Mouse (Mus musculus): ENCODE measurements around the gene Metrnl.
"Not testable (repeated sequence)": the region's sequence is repeated elsewhere in the genome, so short reads cannot be mapped to it uniquely, and the experiment has no call there.

Metrnl gene

GRCm38 (mm10) chr11:121701244-121701643 is at the start of gene Metrnl:
Gene Metrnl, plus strand, starts transcription at chr11:121701544.
- DNase-seq (ENCODE audit: low spot score) = no peak

- no peak for DNase-seq (ENCODE audit: low spot score)
Measured at GRCm38 (mm10) chr11:121651556-121651955, 49.8 kb upstream of the Metrnl start.

- DNase-seq (ENCODE audit: low spot score) = no peak
Measured at GRCm38 (mm10) chr11:121651983-121652382, 49.4 kb upstream of the Metrnl start.

GRCm38 (mm10) chr11:121652547-121653305 is 48.6 kb upstream of the Metrnl start:
- DNase-seq (ENCODE audit: low spot score) = peak; percentile 54

DNA sequence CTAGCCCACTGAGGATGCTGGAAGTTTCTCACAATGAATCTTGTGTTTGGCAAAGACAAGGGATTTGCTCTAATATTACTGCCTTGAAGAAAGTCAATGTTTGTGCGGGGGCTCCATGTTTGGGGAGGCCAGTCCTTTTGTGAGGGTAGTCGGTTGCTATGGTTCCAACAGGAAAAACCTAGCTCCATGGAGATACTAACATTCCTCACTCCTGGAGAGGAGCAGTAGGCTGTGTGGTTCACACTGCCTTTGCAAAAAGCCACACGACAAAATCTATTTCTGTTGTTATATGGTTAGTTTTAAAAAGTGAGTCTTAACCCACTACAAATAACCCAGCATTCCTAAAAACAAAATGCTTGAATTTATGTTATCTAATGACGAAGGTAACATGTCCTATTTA is 47.7 kb upstream of the Metrnl start:
- no peak for DNase-seq (ENCODE audit: low spot score)

GRCm38 (mm10) chr11:121654406-121654945 is 46.9 kb upstream of the Metrnl start:
- DNase-seq (ENCODE audit: low spot score) = no peak

GRCm38 (mm10) chr11:121655166-121655806 is 46.1 kb upstream of the Metrnl start:
- peak; percentile 10 for DNase-seq (ENCODE audit: low spot score)

DNA sequence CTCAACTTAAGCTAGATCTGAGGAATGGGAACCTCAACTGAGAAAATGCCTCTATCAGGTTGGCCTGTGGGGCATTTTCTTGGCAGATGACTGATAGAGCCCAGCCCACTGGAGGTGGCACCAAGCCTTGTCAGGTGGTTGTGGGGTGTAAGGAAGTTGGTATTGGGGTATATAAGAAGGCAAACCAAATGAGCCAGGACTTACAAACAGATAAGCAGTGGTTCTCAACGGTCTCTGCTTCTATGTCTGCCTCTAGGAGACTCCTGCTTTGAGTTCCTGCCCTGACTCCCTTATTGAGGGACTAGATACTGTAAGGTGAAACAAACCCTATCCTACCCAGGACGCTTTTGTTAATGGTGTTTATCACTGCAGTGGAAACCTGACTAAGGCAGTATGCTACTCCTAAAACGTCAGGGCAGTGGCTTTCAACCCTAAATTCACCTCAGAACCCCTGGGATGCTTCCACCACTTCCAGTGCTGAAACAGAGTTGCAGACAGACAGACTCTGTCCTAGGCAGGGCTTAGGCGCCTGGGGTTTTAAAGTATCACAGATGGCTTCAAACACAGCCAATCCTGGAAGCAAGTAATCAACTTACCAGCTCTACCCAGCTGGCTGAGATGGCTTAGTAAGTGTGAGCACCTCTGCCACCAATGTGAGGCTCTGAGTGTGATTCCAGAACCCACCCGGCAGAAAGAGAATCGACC is 45.4 kb upstream of the Metrnl start:
- no peak for DNase-seq (ENCODE audit: low spot score)

DNA sequence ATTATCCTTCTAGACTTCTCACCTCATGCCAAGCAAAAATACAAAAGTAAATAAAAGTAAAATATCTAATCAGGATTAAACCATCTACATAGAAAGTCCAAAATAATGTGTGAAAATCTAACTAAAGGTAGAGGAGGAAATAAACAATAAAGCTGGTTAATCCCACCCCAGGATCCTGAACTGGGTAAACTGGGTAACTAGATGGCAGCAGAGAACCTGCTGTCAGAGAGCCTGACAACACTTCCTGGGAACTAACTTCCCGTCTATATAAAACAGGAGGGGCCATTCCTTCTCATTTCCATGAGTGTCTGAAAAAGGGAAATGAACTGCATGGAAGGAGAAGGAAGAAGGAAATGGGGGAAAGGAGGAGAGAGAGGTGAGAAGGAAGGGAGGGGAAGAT is 43.2 kb upstream of the Metrnl start:
- DNase-seq (ENCODE audit: low spot score) = no peak

DNA sequence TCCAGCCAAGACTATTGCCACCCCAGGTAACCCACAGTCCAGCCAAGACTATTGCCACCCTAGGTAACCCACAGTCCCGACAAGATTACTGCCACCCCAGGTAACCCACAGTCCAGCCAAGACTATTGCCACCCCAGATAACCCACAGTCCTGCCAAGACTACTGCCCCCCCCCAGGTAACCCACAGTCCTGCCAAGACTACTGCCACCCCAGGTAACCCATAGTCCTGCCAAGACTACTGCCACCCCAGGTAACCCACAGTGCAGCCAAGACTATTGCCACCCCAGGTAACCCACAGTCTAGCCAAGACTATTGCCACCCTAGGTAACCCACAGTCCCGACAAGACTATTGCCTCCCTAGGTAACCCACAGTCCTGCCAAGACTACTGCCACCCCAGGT is 40.7 kb upstream of the Metrnl start:
- not testable (repeated sequence) for DNase-seq (ENCODE audit: low spot score)

GRCm38 (mm10) chr11:121661116-121661515 is 40.2 kb upstream of the Metrnl start:
- DNase-seq (ENCODE audit: low spot score) = no peak

DNA sequence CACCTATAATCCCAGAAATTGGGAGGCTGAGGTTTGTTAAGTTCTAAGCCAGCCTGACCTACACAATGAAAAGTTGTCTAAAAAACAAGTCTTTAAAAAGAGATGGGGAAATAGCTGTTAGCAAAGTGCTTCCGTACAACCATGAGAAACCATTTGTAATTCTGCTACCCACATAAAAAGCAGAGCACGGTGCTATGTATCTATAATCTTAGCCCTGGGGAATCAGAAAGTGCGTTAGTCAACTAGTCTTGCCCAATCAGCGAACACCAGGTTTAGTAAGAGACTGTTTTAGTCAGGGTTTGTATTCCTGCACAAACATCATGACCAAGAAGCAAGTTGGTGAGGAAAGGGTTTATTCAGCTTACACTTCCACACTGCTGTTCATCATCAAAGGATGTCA is 33.8 kb upstream of the Metrnl start:
- no peak for DNase-seq (ENCODE audit: low spot score)

DNA sequence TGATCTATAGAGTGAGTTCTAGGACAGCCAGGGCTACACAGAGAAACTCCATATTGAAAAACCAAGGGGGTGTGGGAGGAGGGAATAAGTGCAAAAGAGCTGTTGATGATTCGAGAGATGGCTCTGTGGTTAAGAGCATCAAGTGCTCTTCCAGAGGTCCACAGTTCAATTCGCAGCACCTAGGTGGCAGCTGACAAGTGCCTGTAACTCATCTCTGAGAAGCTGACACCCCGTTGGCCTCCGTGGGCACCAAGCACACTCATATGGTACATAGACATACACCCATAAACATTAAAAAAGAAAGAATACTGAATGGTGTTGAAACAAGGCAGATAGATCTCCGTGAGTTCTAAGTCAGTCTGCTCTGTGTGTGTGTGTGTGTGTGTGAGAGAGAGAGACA is 32.6 kb upstream of the Metrnl start:
- no peak for DNase-seq (ENCODE audit: low spot score)

DNA sequence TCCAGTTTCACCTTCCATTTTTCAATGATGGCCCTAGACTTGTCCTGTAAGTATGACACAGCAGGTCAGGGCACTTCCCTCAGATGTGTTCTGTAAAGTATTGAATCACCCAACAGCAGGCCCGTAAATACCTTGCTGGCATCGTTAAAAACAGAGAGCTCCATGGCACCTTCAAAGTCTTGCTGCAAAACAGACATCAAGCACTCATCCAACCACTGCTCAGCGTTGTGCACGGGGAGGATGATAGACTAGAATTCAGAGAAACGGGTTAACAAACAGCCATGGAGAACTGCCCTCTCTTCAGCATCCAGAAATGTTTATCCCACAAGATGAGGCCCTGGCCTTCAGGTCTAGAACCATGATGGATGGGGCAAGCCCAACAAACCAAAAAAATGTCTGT is 30.4 kb upstream of the Metrnl start:
- DNase-seq (ENCODE audit: low spot score) = no peak

- DNase-seq (ENCODE audit: low spot score) = no peak
Measured at GRCm38 (mm10) chr11:121672312-121672989, 28.9 kb upstream of the Metrnl start.

- DNase-seq (ENCODE audit: low spot score) = peak; percentile 96
Measured at GRCm38 (mm10) chr11:121672990-121673572, 28.3 kb upstream of the Metrnl start, which contains the start of gene B3gntl1. Gene B3gntl1, minus strand, starts transcription at chr11:121673153.

DNA sequence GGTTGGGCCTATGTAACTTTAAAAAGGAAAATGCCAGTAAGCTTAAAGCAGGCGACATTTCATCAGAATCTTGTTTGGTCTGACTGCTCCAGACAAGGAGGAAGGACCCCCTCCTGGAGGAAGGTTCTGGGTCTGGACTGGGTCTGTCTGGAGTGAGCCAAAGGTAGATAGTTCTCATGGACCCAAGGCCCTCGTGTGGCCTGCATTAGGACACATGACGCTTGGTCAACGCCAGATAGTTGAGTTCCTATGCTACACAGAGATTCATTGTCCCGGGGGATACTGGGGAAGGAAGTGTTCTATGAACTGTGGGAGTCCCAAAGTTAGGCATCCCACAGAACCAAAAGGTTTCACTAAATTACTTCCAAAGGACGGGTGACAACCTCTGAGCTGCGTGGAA is 27.7 kb upstream of the Metrnl start:
- no peak for DNase-seq (ENCODE audit: low spot score)

DNA sequence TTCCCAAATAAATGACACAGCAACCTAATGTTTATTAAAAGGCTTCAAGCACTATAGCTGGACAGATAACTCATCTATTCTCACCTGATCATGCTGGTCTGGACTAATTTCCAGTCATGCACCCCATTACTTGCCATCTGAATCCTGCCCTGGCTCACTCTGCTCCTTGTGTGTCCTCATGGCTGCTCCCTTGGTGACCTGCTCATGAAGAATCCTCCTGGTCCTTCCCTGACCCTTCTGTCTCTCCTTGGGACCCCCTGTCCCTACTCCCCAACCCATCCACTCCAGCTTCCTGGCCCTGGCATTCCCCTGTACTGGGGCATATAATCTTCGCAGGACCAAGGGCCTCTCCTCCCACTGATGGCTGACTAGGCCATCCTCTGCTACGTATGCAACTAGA is 24.5 kb upstream of the Metrnl start:
- DNase-seq (ENCODE audit: low spot score) = no peak

DNA sequence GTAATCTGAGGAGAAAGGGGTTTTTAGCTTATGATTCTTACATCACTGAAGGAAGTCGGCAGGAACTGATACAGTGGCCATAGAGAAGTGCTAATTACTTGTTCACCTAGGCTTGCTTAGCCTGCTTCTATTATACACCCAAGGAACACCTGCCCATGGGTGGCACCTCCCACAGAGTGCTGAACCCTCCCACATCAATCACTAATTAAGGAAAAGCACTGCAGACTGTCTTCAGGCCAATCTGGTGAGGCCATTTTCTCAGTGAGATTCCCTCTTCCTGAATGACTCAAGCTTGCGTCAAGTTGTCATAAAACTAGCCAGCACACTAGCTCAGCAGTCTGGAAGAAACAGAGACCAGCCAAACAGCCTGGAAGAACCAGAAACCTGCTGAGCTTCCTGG is 21.8 kb upstream of the Metrnl start:
- DNase-seq (ENCODE audit: low spot score) = no peak

GRCm38 (mm10) chr11:121680750-121681149 is 20.6 kb upstream of the Metrnl start:
- no peak for DNase-seq (ENCODE audit: low spot score)

DNA sequence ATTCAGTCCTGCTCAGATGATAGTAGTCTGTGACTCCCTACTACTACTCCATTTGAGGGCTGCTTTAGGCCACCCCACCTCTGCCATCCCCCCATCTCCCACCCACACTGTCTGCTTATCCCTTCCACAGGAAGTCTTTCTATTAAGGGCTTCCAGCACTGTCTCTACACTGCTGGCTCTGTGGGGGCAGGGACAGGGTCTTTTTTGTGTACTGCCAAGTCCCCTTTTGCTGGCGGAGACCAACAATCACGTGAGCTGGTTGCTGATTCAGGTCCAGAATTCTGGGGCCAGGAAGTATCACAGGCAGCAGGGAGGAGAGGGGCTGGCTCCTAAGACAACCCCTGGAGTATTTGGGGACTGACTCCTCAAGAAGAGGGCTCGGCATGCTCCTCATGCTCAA is 18.1 kb upstream of the Metrnl start:
- no peak for DNase-seq (ENCODE audit: low spot score)

- DNase-seq (ENCODE audit: low spot score) = no peak
Measured at GRCm38 (mm10) chr11:121685491-121686001, 15.8 kb upstream of the Metrnl start.
